Mouse (Mus musculus): ENCODE data around the gene Srl.

The Srl gene

DNA sequence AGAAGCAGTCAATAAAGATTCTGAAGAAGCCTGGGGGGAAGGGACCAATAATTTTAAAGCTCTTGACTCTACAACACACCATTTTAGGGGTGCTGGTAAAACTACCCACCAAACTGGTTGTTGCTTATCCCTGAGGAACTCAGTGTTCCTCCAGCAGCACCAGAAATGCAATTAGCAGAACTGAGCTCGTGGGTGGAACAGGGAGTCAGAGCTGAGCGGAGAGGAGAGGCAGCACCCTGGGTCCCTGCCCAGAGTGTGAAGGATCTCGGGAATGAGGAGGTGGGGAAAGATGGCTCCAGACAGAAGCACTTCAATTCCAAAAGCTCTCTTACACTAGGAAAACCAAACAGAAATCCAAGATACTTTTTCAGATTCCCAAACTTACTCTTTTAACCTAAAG is 68.9 kb downstream of the Srl start:
- DNase-seq, result peak; percentile 56

DNA sequence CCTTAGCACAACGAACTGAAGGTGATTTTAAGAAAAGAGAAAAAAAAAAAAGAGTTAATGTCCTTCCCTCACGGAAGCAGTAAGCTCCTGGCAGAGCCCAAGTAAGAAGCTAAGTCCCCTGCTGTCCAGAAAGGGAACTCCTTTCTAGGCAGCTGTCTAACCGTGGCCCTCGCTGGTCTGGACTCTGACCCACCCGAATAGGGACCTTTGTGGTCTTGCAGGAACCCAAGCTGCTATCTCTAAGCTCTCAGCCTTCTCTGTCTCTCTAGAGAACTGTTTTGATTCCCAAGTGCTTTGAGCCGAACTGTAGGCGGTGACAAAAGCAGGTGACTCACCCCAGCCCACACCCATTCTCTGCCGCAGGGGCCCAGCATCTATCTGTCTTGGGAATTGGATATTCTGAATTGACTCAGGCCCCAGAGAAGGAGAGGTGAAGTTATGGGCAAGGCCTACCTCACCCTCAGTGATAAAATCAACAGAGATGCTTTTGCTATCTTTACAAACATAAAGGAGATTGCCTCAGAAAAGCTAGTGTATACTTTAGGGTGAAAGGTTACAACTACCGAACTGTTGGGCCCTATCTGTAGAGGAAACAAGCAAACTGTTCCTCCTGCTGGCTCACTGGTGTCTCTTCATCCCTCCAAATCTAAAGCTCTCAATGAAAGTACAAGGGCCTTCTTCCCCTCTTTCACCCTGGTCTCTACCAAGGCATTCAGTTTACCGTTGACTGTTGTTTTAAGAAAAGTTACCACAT is 71.8 kb downstream of the Srl start:
- DNase-seq, result no peak

GRCm38 (mm10) chr16:4464529-4465089 is 77.0 kb downstream of the Srl start:
- DNase-seq, result no peak

DNA sequence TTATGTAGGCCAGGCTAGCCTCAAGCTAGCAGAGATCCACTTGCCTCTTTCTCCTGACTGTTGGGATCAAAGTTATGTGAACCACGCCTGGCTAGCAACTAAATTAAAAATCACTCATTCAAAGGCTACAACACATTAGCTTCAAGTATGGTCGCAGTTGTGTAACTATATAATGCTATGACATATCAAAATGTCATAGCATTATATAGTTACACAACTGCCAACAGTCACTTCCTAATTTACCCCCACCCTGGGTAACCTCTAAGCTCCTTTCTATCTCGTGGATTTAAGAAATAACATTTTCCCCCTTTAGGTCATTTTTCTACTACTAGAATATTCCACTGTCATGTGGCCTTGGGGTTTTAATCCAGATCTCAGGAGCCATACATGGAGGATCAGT is 83.7 kb downstream of the Srl start:
- no peak for DNase-seq

DNA sequence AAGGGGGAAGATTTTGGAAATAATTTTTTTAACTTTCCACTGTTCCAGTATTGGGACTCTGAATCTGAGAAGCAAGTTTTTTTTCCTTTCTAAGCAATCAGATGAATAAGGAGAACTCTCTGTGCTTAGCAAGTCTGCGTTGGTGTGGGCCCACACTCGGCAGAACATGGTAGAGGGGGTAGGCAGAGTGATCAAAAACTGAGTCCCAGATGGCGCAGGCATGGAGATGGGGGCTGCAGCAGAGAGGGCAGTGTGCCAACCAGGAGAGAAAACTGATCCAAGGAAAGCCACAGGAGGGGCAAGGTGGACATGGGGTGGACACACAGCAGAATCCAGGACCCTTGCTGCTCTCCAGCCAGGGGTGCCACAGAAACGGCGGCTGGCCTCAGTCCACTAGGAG is 85.2 kb downstream of the Srl start:
- DNase-seq, result no peak

DNA sequence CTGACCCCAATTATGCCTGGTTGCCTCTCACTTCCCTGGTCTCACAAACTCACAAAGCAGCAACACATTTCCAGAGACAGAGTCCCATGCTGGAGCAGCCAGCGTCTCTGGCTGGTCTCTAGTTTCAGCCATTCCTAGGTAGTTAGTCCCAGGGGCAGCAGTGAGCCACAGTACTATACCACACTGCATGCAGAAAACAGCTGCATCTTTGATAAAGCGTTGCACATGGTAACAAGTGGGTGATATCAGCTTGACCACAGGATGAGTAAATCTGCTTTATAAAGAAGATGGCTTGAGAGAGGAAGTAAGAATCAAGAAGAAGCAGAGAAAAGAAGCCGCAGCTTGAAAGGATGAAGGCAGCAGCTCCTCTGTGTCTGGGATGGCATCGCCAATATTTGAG is 85.9 kb downstream of the Srl start:
- DNase-seq, result no peak

DNA sequence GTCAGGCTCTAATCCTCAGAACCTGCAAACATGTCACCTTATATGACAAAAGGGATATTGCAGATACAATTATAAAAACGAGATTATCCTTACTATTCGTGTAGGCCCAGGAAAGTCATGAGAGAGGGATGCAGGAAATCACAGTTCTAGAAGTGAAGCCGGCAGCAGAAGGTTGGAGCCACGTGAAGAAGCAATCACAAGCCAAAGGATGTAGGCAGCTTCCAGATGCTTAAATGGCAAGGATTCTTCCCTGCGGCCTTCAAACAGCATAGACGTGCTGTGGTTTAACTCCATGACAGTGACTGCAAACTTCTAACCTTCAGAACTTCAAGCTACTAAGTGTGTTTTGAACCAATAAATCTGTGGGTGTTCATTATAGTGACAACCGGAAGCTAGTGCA is 87.1 kb downstream of the Srl start:
- no peak for DNase-seq

DNA sequence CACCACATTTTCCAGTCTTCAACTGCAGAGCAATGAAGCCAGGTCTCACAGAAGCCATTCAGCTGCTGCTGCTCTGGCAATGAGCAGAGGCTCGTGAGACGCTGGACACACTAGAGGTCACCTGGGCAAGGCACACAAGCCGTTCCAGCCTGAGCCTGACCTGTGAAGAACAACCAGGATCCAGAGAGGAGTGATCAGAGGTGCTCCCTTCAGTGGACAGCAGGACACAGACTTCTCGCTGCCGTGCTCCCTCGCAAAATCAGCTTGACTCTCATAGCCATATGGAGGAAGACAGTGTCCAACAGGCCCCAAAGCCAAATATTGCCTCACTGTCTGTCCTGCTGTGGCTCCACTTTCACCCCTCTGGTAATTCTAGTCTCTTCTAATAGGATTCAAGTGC is 92.2 kb downstream of the Srl start:
- no peak for DNase-seq

- DNase-seq, result peak; percentile 32
Observed at GRCm38 (mm10) chr16:4448235-4448634, 93.4 kb downstream of the Srl start.

- DNase-seq, result no peak
Observed at GRCm38 (mm10) chr16:4446395-4446794, 95.2 kb downstream of the Srl start.

- DNase-seq, result no peak
Observed at GRCm38 (mm10) chr16:4444378-4444777, 97.2 kb downstream of the Srl start.

GRCm38 (mm10) chr16:4439302-4440066 is 102.1 kb downstream of the Srl start:
- no peak for DNase-seq

DNA sequence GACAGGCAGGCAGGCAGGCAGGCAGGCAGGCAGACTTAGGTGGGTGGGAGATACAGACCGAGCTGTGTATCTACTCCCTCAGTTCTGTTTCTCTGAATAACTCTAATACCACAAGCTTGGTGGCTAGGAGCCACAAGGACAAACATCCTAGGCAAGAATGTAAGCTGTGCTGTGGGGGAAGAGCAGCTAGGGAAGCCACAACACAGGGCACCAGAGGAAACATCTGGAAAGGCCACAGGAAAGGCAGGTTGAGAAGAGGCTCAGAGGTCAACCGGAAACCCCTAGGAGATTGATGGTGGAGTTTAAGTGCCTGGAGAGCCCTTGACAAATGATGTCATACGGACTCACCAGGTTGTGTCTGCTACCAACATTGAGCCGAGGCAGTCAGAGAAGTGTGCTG is 104.9 kb downstream of the Srl start:
- no peak for DNase-seq

DNA sequence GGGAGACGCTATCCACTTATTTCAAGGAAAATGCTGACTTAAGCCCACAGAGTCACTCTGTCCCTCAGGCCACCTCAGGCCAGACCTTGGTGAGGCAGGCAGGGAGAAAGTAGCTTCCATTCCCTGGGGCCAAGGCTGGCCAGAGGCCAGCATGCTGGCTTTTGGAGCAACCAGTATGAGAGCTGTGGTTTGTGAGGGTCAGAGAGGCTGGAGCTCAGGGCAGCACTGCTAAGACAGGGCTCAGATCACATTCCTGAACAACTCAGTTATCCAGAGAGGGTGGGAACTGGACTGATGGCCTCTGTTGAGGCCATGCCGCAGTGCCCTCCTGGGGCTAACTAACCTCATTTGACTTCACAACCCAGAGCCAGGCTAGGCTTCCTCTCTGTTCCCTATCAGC is 106.2 kb downstream of the Srl start:
- no peak for DNase-seq

- no peak for DNase-seq
Observed at GRCm38 (mm10) chr16:4431841-4432240, 109.8 kb downstream of the Srl start.

- DNase-seq, result no peak
Observed at GRCm38 (mm10) chr16:4431013-4431412, 110.6 kb downstream of the Srl start.

- DNase-seq, result no peak
Observed at GRCm38 (mm10) chr16:4430232-4430631, 111.4 kb downstream of the Srl start.

Measured in lung, postnatal 14 days (tissue).